Mouse (Mus musculus): ENCODE data around the gene C030005K15Rik.

DNA sequence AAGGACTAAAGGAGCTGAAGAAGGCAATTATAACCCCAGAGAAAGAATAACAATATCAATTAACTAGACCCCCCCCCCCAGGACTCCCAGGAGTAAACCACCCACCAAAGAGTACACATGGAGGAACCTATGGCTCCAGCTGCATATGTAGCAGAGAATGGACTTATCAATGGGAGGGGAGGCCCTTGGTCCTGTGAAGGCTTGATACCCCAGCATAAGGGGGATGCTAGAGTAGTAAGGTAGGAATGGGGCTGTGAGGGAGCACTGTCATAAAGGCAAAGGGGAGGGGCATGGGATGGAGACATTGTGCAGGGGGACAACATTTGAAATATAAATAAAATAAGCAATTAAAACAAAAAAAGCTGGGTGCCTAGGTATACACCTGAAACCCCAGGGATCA is 24.2 kb downstream of the C030005K15Rik start:
- TF ChIP-seq CTCF (IDR thresholded peaks at IDR 0.05; ENCODE audit: borderline replicate concordance, insufficient read depth, low read length), result no peak
- no peak for TF ChIP-seq POLR2A (IDR thresholded peaks at IDR 0.05; ENCODE audit: low read depth, low read length)

Data from embryonic fibroblast, embryonic 13.5 days (primary cell).